ENCODE assay signal across 8 mouse cellular contexts in the genomic region with DNA sequence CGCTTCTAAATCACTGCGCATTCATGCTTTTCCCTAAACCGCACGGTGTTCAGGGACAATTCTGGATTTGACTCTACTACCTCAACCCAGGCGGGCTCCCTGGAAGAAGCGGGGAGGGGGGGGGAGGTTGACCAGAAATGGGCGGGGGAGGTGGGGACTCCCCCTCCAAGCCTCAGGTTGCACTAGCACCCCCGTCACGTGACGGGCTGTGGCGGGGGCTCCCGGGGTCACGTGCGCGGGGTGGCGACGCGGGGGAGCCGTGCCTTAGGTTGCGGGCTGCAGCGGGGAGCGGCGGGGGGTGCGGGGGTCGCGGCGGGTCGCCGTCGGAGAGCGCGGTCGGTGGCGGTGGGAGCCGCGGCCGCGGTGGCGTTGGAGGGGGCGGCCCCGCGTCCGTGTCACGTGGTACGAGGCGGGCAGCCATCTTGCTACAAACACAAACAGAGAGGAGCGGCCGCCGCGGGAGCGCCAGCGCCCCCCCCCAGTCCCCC. TPM values are rescaled to one million over a fixed set of nuclear protein-coding genes. Genes with fewer than 3 reads are reported as not detected.
DNase-seq lines count a peak whose midpoint lies in the region; ATAC-seq and TF ChIP-seq lines count a peak whose summit lies in the region.

No protein-coding gene starts in this region.

- peak; percentile 75 for ATAC-seq in CD4-positive, CD25-positive, alpha-beta regulatory T cell, adult 4 months
- ATAC-seq in forebrain, embryonic 11.5 days (replicated peaks; ENCODE audit: low FRiP score), result peak; percentile 87
- peak; percentile 83 for ATAC-seq in heart, postnatal 0 days (ENCODE audit: insufficient read depth, low read depth)
- ATAC-seq in neural tube, embryonic 13.5 days (ENCODE audit: low read depth), result peak; percentile 68

- peaks cover 4% of the 10 kb centered on the region; the same call in 1 of the 2 replicates for H3K4me1 ChIP-seq in forebrain, embryonic 11.5 days (replicated peaks; ENCODE audit: control insufficient read depth, insufficient read depth, low read length)
- H3K4me1 ChIP-seq in heart, postnatal 0 days (ENCODE audit: control insufficient read depth, insufficient read depth), result peaks cover 23% of the 10 kb centered on the region
- H3K4me1 ChIP-seq in neural tube, embryonic 13.5 days (replicated peaks), result peaks cover 41% of the 10 kb centered on the region
- no peaks in the 10 kb centered on the region; the same call in none of the 2 replicates for H3K4me1 ChIP-seq in testis, adult 2 months (ENCODE audit: control insufficient read depth, insufficient read depth, low read length)

- DNase-seq in brain, adult 2 months (ENCODE audit: low read depth, low spot score), result peak; percentile 81
- DNase-seq in forebrain, embryonic 11.5 days (ENCODE audit: low spot score), result peak; percentile 91
- DNase-seq in heart, postnatal 0 days (ENCODE audit: low spot score), result peak; percentile 72
- peak; percentile 86 to 90 for DNase-seq in kidney, postnatal 25 days
- DNase-seq in lung, adult 18-20 months, result peak; percentile 76 to 78

- 0 out of 2 replicates have a peak, but pooled peaks have one; percentile 9 for TF ChIP-seq POLR2A in testis, adult 2 months (IDR thresholded peaks at IDR 0.05; ENCODE audit: control insufficient read depth, low read depth, low read length)

- no peak for TF ChIP-seq CTCF in heart, postnatal 0 days (IDR thresholded peaks at IDR 0.05; ENCODE audit: low read depth)
- TF ChIP-seq CTCF in testis, adult 2 months (IDR thresholded peaks at IDR 0.05; ENCODE audit: control insufficient read depth, insufficient read depth, insufficient replicate concordance, low read depth, low read length), result no peak

- TF ChIP-seq EP300 in heart, postnatal 0 days (IDR thresholded peaks at IDR 0.05; ENCODE audit: low read depth), result no peak

- 2% methylated on average over 45 of the region's 52 CpGs for WGBS in forebrain, embryonic 11.5 days
- WGBS in heart, postnatal 0 days, result 2% methylated on average over 21 of the region's 52 CpGs
- WGBS in neural tube, embryonic 13.5 days, result 2% methylated on average over 42 of the region's 52 CpGs

- H3K27me3 ChIP-seq in forebrain, embryonic 11.5 days (ENCODE audit: control insufficient read depth, insufficient read depth, low read length), result no peaks in the 10 kb centered on the region
- H3K27me3 ChIP-seq in heart, postnatal 0 days (ENCODE audit: control insufficient read depth, insufficient read depth, low read length), result no peaks in the 10 kb centered on the region
- H3K27me3 ChIP-seq in neural tube, embryonic 13.5 days, result no peaks in the 10 kb centered on the region
- no peaks in the 10 kb centered on the region for H3K27me3 ChIP-seq in testis, adult 2 months (ENCODE audit: control insufficient read depth, insufficient read depth, low read length)

- peak overlapping the region; percentile 100 for H3K4me3 ChIP-seq in forebrain, embryonic 11.5 days (ENCODE audit: low read depth, low read length)
- peak overlapping the region; percentile 100 for H3K4me3 ChIP-seq in heart, postnatal 0 days (ENCODE audit: low read depth, low read length)
- peak overlapping the region; percentile 98 for H3K4me3 ChIP-seq in neural tube, embryonic 13.5 days
- H3K4me3 ChIP-seq in testis, adult 2 months (ENCODE audit: control insufficient read depth, low read depth, low read length), result peak overlapping the region; percentile 75

- H3K4me2 ChIP-seq in forebrain, embryonic 11.5 days (ENCODE audit: low read depth, low read length, severe bottlenecking), result peak overlapping the region; percentile 43
- peak overlapping the region; percentile 99 for H3K4me2 ChIP-seq in heart, postnatal 0 days (ENCODE audit: low read depth, low read length)
- H3K4me2 ChIP-seq in neural tube, embryonic 13.5 days, result peak overlapping the region; percentile 83

- H3K9me3 ChIP-seq in forebrain, embryonic 11.5 days (ENCODE audit: control insufficient read depth, low read length), result no peaks in the 10 kb centered on the region
- H3K9me3 ChIP-seq in heart, postnatal 0 days (replicated peaks; ENCODE audit: control insufficient read depth, low read length), result no peaks in the 10 kb centered on the region
- H3K9me3 ChIP-seq in neural tube, embryonic 13.5 days, result no peaks in the 10 kb centered on the region

- peak overlapping the region; percentile 83 for H3K27ac ChIP-seq in forebrain, embryonic 11.5 days (ENCODE audit: low read depth, low read length)
- H3K27ac ChIP-seq in heart, postnatal 0 days (ENCODE audit: low read depth), result peak overlapping the region; percentile 88
- H3K27ac ChIP-seq in neural tube, embryonic 13.5 days (replicated peaks), result peak overlapping the region; percentile 92
- H3K27ac ChIP-seq in testis, adult 2 months (ENCODE audit: control insufficient read depth, insufficient read depth, low read depth, low read length), result no peak overlapping the region

- H3K36me3 ChIP-seq in forebrain, embryonic 11.5 days (ENCODE audit: control insufficient read depth, insufficient read depth, low read length), result no peaks in the 10 kb centered on the region
- peaks cover 3% of the 10 kb centered on the region; the same call in 1 of the 2 replicates for H3K36me3 ChIP-seq in heart, postnatal 0 days (replicated peaks; ENCODE audit: control insufficient read depth, insufficient read depth, low read length)
- H3K36me3 ChIP-seq in neural tube, embryonic 13.5 days, result 0 out of 2 replicates have a peak, but pooled peaks cover 7% of the 10 kb centered on the region
- H3K36me3 ChIP-seq in testis, adult 2 months (ENCODE audit: control insufficient read depth, insufficient read depth, low read length), result no peaks in the 10 kb centered on the region

- peak overlapping the region; percentile 98 for H3K9ac ChIP-seq in forebrain, embryonic 11.5 days (ENCODE audit: low read length)
- H3K9ac ChIP-seq in heart, postnatal 0 days (replicated peaks; ENCODE audit: low read depth, low read length), result peak overlapping the region; percentile 99
- H3K9ac ChIP-seq in neural tube, embryonic 13.5 days, result peak overlapping the region; percentile 100

RNA-seq across cellular contexts. Expression of a gene that starts 7.7 kb away (rescaled TPM):
- polyA plus RNA-seq in CD4-positive, CD25-positive, alpha-beta regulatory T cell, adult 4 months (2017; shearing (Covaris generic)), result 10 to 100 TPM; 44.2 to 57.4 TPM
- polyA plus RNA-seq in forebrain, embryonic 11.5 days (2014; fragmentation: Nextera tagmentation; extraction: Ambion mirVana), result 55.9 and 62.4 TPM in 2 replicates
- total RNA-seq in heart, postnatal 0 days (2014; rRNA removed; ENCODE audit: low replicate concordance), result 40.1 and 61.3 TPM in 2 replicates
- 39.9 and 40.6 TPM in 2 replicates for polyA plus RNA-seq in heart, postnatal 0 days (2015; fragmentation: Nextera tagmentation; extraction: Ambion mirVana)
- 79.7 and 80.1 TPM in 2 replicates for polyA plus RNA-seq in neural tube, embryonic 13.5 days (2015; fragmentation: Nextera tagmentation; extraction: Ambion mirVana)
- polyA plus RNA-seq in testis, adult 2 months (2012; rRNA removed), result 10.2 and 12.7 TPM in 2 replicates

RNA-seq across cellular contexts. Expression of a gene that starts 8.3 kb away (rescaled TPM):
- 10 to 100 TPM; 35.6 to 36.1 TPM for polyA plus RNA-seq in CD4-positive, CD25-positive, alpha-beta regulatory T cell, adult 4 months (2017; shearing (Covaris generic))
- polyA plus RNA-seq in forebrain, embryonic 11.5 days (2014; fragmentation: Nextera tagmentation; extraction: Ambion mirVana), result 14.0 and 14.9 TPM in 2 replicates
- total RNA-seq in heart, postnatal 0 days (2014; rRNA removed; ENCODE audit: low replicate concordance), result 12.0 and 17.7 TPM in 2 replicates
- polyA plus RNA-seq in heart, postnatal 0 days (2015; fragmentation: Nextera tagmentation; extraction: Ambion mirVana), result 7.2 TPM in 2 replicates
- 16.9 and 17.3 TPM in 2 replicates for polyA plus RNA-seq in neural tube, embryonic 13.5 days (2015; fragmentation: Nextera tagmentation; extraction: Ambion mirVana)
- polyA plus RNA-seq in testis, adult 2 months (2012; rRNA removed), result 11.5 and 12.0 TPM in 2 replicates

RNA-seq across cellular contexts. Expression of a gene that starts 23.0 kb away (rescaled TPM):
- not detected for polyA plus RNA-seq in CD4-positive, CD25-positive, alpha-beta regulatory T cell, adult 4 months (2017; shearing (Covaris generic))
- 0.40 and 0.84 TPM in 2 replicates for polyA plus RNA-seq in forebrain, embryonic 11.5 days (2014; fragmentation: Nextera tagmentation; extraction: Ambion mirVana)
- total RNA-seq in heart, postnatal 0 days (2014; rRNA removed; ENCODE audit: low replicate concordance), result not detected in 2 replicates
- not detected in 2 replicates for polyA plus RNA-seq in heart, postnatal 0 days (2015; fragmentation: Nextera tagmentation; extraction: Ambion mirVana)
- not detected in 2 replicates for polyA plus RNA-seq in neural tube, embryonic 13.5 days (2015; fragmentation: Nextera tagmentation; extraction: Ambion mirVana)
- not detected in 2 replicates for polyA plus RNA-seq in testis, adult 2 months (2012; rRNA removed)

RNA-seq across cellular contexts. Expression of a gene that starts 23.3 kb away (rescaled TPM):
- polyA plus RNA-seq in CD4-positive, CD25-positive, alpha-beta regulatory T cell, adult 4 months (2017; shearing (Covaris generic)), result 10 to 100 TPM; 36.8 to 66.7 TPM
- polyA plus RNA-seq in forebrain, embryonic 11.5 days (2014; fragmentation: Nextera tagmentation; extraction: Ambion mirVana), result 410 and 508 TPM in 2 replicates
- 599 and 872 TPM in 2 replicates for total RNA-seq in heart, postnatal 0 days (2014; rRNA removed; ENCODE audit: low replicate concordance)
- 301 TPM in 2 replicates for polyA plus RNA-seq in heart, postnatal 0 days (2015; fragmentation: Nextera tagmentation; extraction: Ambion mirVana)
- polyA plus RNA-seq in neural tube, embryonic 13.5 days (2015; fragmentation: Nextera tagmentation; extraction: Ambion mirVana), result 486 and 510 TPM in 2 replicates
- polyA plus RNA-seq in testis, adult 2 months (2012; rRNA removed), result 369 and 402 TPM in 2 replicates

RNA-seq across cellular contexts. Expression of a gene that starts 33.2 kb away (rescaled TPM):
- polyA plus RNA-seq in CD4-positive, CD25-positive, alpha-beta regulatory T cell, adult 4 months (2017; shearing (Covaris generic)), result under 1 TPM; 0.27 to 0.39 TPM
- polyA plus RNA-seq in forebrain, embryonic 11.5 days (2014; fragmentation: Nextera tagmentation; extraction: Ambion mirVana), result 0.11 and 0.15 TPM in 2 replicates
- total RNA-seq in heart, postnatal 0 days (2014; rRNA removed; ENCODE audit: low replicate concordance), result under 0.01 and 0.43 TPM in 2 replicates
- polyA plus RNA-seq in heart, postnatal 0 days (2015; fragmentation: Nextera tagmentation; extraction: Ambion mirVana), result 0.04 TPM in 2 replicates
- polyA plus RNA-seq in neural tube, embryonic 13.5 days (2015; fragmentation: Nextera tagmentation; extraction: Ambion mirVana), result 0.06 and 0.08 TPM in 2 replicates
- polyA plus RNA-seq in testis, adult 2 months (2012; rRNA removed), result 10.2 and 11.5 TPM in 2 replicates

Comparison
In these comparisons a context has a peak if more than half of its experiments do, and no peak if none do; other contexts are left out.
1. H3K4me2 ChIP-seq: peak in every context shown above with its lines; median percentile 99 in heart, postnatal 0 days; 83 in neural tube, embryonic 13.5 days; 43 in forebrain, embryonic 11.5 days.